9 mouse cellular contexts compared by ENCODE assay signal in genomic region chr6:28949269-28949668, GRCm38 (mm10).
DNase-seq lines count a peak whose midpoint lies in the region; TF ChIP-seq lines count a peak whose summit lies in the region.
"Had no signal": no experiment of that assay in that cellular context is flagged by ENCODE, and none has a peak within 500 bp of the region (broad histone marks: within the 10 kb centered on the region; RNA-seq: fewer than 3 reads in every experiment).

No protein-coding gene starts in this region.

- TF ChIP-seq CTCF in CH12.LX (conservative IDR thresholded peaks at IDR 0.05 in 1 of 2, IDR thresholded peaks at IDR 0.05 in 1 of 2; ENCODE audit: low read depth in 2 of 2, low read length in 2 of 2), result peak; percentile 69 to 86
- peak; percentile 72 for TF ChIP-seq CTCF in cortical plate, adult 2 months (IDR thresholded peaks at IDR 0.05; ENCODE audit: extremely low read depth, insufficient read depth, low read length)

- no peak for TF ChIP-seq POLR2A in CH12.LX (IDR thresholded peaks at IDR 0.05; ENCODE audit: low read depth, low read length)
- no peak for TF ChIP-seq POLR2A in cortical plate, adult 2 months (IDR thresholded peaks at IDR 0.05; ENCODE audit: extremely low read depth, insufficient read depth, low read length)

- no peaks in the 10 kb centered on the region for H3K79me2 ChIP-seq in CH12.LX (replicated peaks; ENCODE audit: control insufficient read depth, extremely low read depth, insufficient read depth, poor library complexity, severe bottlenecking)

- in situ Hi-C loops in CH12.LX (cut with MboI; ENCODE audit: low pct_ligation_motif_present, low pct_unique_long_range_greater_than_20kb, low sequenced_read_pairs), result loop anchor here (5.0 to 10.0 kb wide), 2 partner anchors 73 to 196 kb away; no protein-coding TSS in a partner anchor

- dilution Hi-C loops in CH12.LX (cut with MboI; ENCODE audit: extremely low pct_ligation_motif_present, extremely low pct_unique_long_range_greater_than_20kb, low sequenced_read_pairs), result no loop called here

- no peak overlapping the region for H3K9ac ChIP-seq in CH12.LX (ENCODE audit: insufficient read depth, low read depth)
- H3K9ac ChIP-seq: hindbrain, embryonic 15.5 days had no signal

- TF ChIP-seq RAD21 in CH12.LX (IDR thresholded peaks at IDR 0.05; ENCODE audit: low read depth, low read length), result peak; percentile 68

- H3K36me3 ChIP-seq in CH12.LX (replicated peaks in 1 of 2; ENCODE audit: control insufficient read depth in 1 of 2, insufficient read depth in 1 of 2, low read length in 1 of 2), result no peaks in the 10 kb centered on the region
- H3K36me3 ChIP-seq: hindbrain, embryonic 15.5 days had no signal

- no peak overlapping the region for H3K4me3 ChIP-seq in CH12.LX (replicated peaks in 1 of 3; ENCODE audit: low read depth in 2 of 3, low read length in 2 of 3, poor library complexity in 1 of 3)
- no peak overlapping the region for H3K4me3 ChIP-seq in cortical plate, adult 2 months (ENCODE audit: insufficient read depth, low read length)
- H3K4me3 ChIP-seq: hindbrain, embryonic 15.5 days had no signal

- H3K27ac ChIP-seq in CH12.LX (ENCODE audit: insufficient read depth, low read depth), result no peak overlapping the region
- no peak overlapping the region for H3K27ac ChIP-seq in cortical plate, adult 2 months (ENCODE audit: insufficient read depth, low read length)
- H3K27ac ChIP-seq: hindbrain, embryonic 15.5 days had no signal

- peaks cover 3% of the 10 kb centered on the region for H3K27me3 ChIP-seq in CH12.LX (replicated peaks)
- H3K27me3 ChIP-seq: hindbrain, embryonic 15.5 days had no signal

- no peaks in the 10 kb centered on the region for H3K9me3 ChIP-seq in CH12.LX (replicated peaks; ENCODE audit: low read length)
- H3K9me3 ChIP-seq: hindbrain, embryonic 15.5 days had no signal

- no peak overlapping the region for H3K4me2 ChIP-seq in CH12.LX (ENCODE audit: insufficient read depth, low read depth, poor library complexity, severe bottlenecking)
- H3K4me2 ChIP-seq: hindbrain, embryonic 15.5 days had no signal

- no peaks in the 10 kb centered on the region for H3K4me1 ChIP-seq in CH12.LX (ENCODE audit: control insufficient read depth in 1 of 2, insufficient read depth in 2 of 2)
- H3K4me1 ChIP-seq in cortical plate, adult 2 months (ENCODE audit: control insufficient read depth, insufficient read depth, low read length), result no peaks in the 10 kb centered on the region
- H3K4me1 ChIP-seq: hindbrain, embryonic 15.5 days had no signal

- no peak for TF ChIP-seq EP300 in CH12.LX (IDR thresholded peaks at IDR 0.05; ENCODE audit: low read length)

- DNase-seq in CH12.LX (ENCODE audit: extremely low read depth), result peak; percentile 58
- peak; percentile 83 to 84 for DNase-seq in adrenal gland, adult 18-20 months (ENCODE audit: low spot score in 2 of 2)
- peak; percentile 48 to 68 for DNase-seq in gastrocnemius, postnatal 4 days (ENCODE audit: low spot score in 2 of 2)
- DNase-seq in layer of hippocampus, adult 18-20 months (ENCODE audit: low spot score in 2 of 2), result peak; percentile 31 to 78
- peak; percentile 74 for DNase-seq in lung, postnatal 10 days
- DNase-seq in right cerebral cortex, postnatal 25 days, result peak; percentile 64
- DNase-seq in urinary bladder, postnatal 36 days (ENCODE audit: low spot score in 2 of 2), result peak; percentile 41 to 58

TF ChIP-seq in CH12.LX, 34 proteins besides CTCF, POLR2A, EP300 and RAD21:
- no peak for TF ChIP-seq USF2 (conservative IDR thresholded peaks at IDR 0.05; ENCODE audit: low read depth, low read length)
- TF ChIP-seq MXI1 (IDR thresholded peaks at IDR 0.05; ENCODE audit: low read depth, low read length), result no peak
- no peak for TF ChIP-seq MAZ (IDR thresholded peaks at IDR 0.05; ENCODE audit: low read depth, low read length)
- TF ChIP-seq HCFC1 (IDR thresholded peaks at IDR 0.05; ENCODE audit: low read depth, low read length), result no peak
- no peak for TF ChIP-seq IRF4 (IDR thresholded peaks at IDR 0.05; ENCODE audit: low read depth, low read length)
- TF ChIP-seq MAFK (IDR thresholded peaks at IDR 0.05; ENCODE audit: insufficient replicate concordance, low read length), result no peak
- TF ChIP-seq USF1 (IDR thresholded peaks at IDR 0.05; ENCODE audit: low read depth, low read length), result no peak
- TF ChIP-seq UBTF (IDR thresholded peaks at IDR 0.05; ENCODE audit: low read depth, low read length), result no peak
- TF ChIP-seq PAX5 (IDR thresholded peaks at IDR 0.05; ENCODE audit: low read length), result no peak
- peak; percentile 91 for TF ChIP-seq SMC3 (IDR thresholded peaks at IDR 0.05; ENCODE audit: low read depth, low read length)
- no peak for TF ChIP-seq SIN3A (IDR thresholded peaks at IDR 0.05; ENCODE audit: low read length)
- 0 out of 2 replicates have a peak, but pooled peaks have one; percentile 5 for TF ChIP-seq ZC3H11A (IDR thresholded peaks at IDR 0.05; ENCODE audit: low read depth, low read length)
TF ChIP-seq in CH12.LX: peak in this region for 2.
